Mouse (Mus musculus): ENCODE results near the gene Mdh2.

GRCm38 (mm10) chr5:135751041-135751440, 27.2 kb upstream of the Mdh2 start:
- TF ChIP-seq CTCF (IDR thresholded peaks at IDR 0.05; ENCODE audit: extremely low read depth, insufficient read depth, insufficient read length, insufficient replicate concordance) (no peak), POLR2A (IDR thresholded peaks at IDR 0.05; ENCODE audit: low read depth, low read length) (no peak)
